Mouse (Mus musculus) forebrain, embryonic 11.5 days (tissue): ENCODE results near the gene Selplg. TPM values are rescaled to one million over a fixed set of nuclear protein-coding genes. Genes with fewer than 3 reads are reported as not detected.

Experiments used
- ATAC-seq: fragments of 200-750 bp; cut with Nextera tagmentation; replicated peaks from 2 replicates; pipeline ENCODE4 v1.8.0; 2017; ENCODE audit warnings: moderate TSS enrichment; ENCODE audit not compliant: low FRiP score
- DNase-seq: peaks from one replicate; pipeline ENCODE4 v3.0.0-alpha.2; 2017; ENCODE audit warnings: low spot score
- H3K27ac ChIP-seq: fragments of 300-500 bp; sonication (generic); 2 replicates; pipeline ENCODE4 v1.5.1; 2014; ENCODE audit warnings: low read depth, low read length
- H3K27me3 ChIP-seq: fragments of 300-500 bp; sonication (generic); 2 replicates; pipeline ENCODE4 v1.6.1; 2014; ENCODE audit warnings: mild to moderate bottlenecking, low read length, mixed read lengths; ENCODE audit not compliant: control insufficient read depth, insufficient read depth
- H3K36me3 ChIP-seq: fragments of 300-500 bp; sonication (generic); 2 replicates; pipeline ENCODE4 v1.6.1; 2014; ENCODE audit warnings: mild to moderate bottlenecking, low read length, moderate library complexity, mixed read lengths; ENCODE audit not compliant: control insufficient read depth, insufficient read depth
- H3K4me1 ChIP-seq: fragments of 300-500 bp; sonication (generic); replicated peaks from 2 replicates; pipeline ENCODE4 v1.6.1; 2014; ENCODE audit warnings: low read length, mixed read lengths; ENCODE audit not compliant: control insufficient read depth, insufficient read depth
- H3K4me2 ChIP-seq: fragments of 300-500 bp; sonication (generic); 2 replicates; pipeline ENCODE4 v1.6.1; 2014; ENCODE audit warnings: low read depth, mild to moderate bottlenecking, low read length, moderate library complexity, mixed read lengths; ENCODE audit not compliant: severe bottlenecking
- H3K4me3 ChIP-seq: fragments of 300-500 bp; sonication (generic); 2 replicates; pipeline ENCODE4 v1.5.1; 2014; ENCODE audit warnings: low read depth, low read length
- H3K9ac ChIP-seq: fragments of 300-500 bp; sonication (generic); 2 replicates; pipeline ENCODE4 v1.6.1; 2014; ENCODE audit warnings: low read length
- H3K9me3 ChIP-seq: fragments of 300-500 bp; sonication (generic); 2 replicates; pipeline ENCODE4 v1.6.1; 2016; ENCODE audit warnings: low read length, mixed read lengths; ENCODE audit not compliant: control insufficient read depth
- WGBS: fragments of 180-500 bp; shearing (Covaris S2); extraction: QIAGEN DNeasy Blood & Tissue Kit; methylation state at CpG from one replicate; pipeline ENCODE4 v1.1.7; 2014; 5-methylcytosine and 5-hydroxymethylcytosine counted together
- polyA plus RNA-seq: library from polyadenylated mRNA; unstranded; fragments of >200 nt; fragmentation: Nextera tagmentation; extraction: Ambion mirVana; gene quantifications from 2 replicates; pipeline ENCODE4 v1.2.1, GENCODE M21; 2014

Gene Selplg
- polyA plus RNA-seq, 1 experiment from 2014 or later: 0.67 TPM

GRCm38 (mm10) chr5:113828481-113828880 is 4.0 kb downstream of the Selplg start:
- Histone ChIP-seq H3K27me3 (no peaks in the 10 kb centered on the region), H3K36me3 (no peaks in the 10 kb centered on the region), H3K4me3 (no peak overlapping the region), H3K9me3 (no peaks in the 10 kb centered on the region), H3K4me2 (no peak overlapping the region), H3K4me1 (no peaks in the 10 kb centered on the region), H3K27ac (no peak overlapping the region), H3K9ac (no peak overlapping the region)
- 60% methylated on average over 7 of the region's 7 CpGs for WGBS
- ATAC-seq (no peak), DNase-seq (no peak)

- H3K4me2 ChIP-seq: no peak overlapping the region
- DNase-seq (no peak), ATAC-seq (no peak)
- H3K4me3 ChIP-seq: no peak overlapping the region
- H3K27me3 ChIP-seq: no peaks in the 10 kb centered on the region
- H3K9ac ChIP-seq: no peak overlapping the region
- no peaks in the 10 kb centered on the region for H3K4me1 ChIP-seq
- no peaks in the 10 kb centered on the region for H3K36me3 ChIP-seq
- no peak overlapping the region for H3K27ac ChIP-seq
- WGBS: 66% methylated on average over 4 of the region's 4 CpGs
- H3K9me3 ChIP-seq: no peaks in the 10 kb centered on the region
These were observed 4.4 kb downstream of the Selplg start for GRCm38 (mm10) chr5:113827991-113828411.

GRCm38 (mm10) chr5:113826619-113827018 is 5.8 kb downstream of the Selplg start:
- no peaks in the 10 kb centered on the region for H3K4me1 ChIP-seq
- H3K9me3 ChIP-seq: no peaks in the 10 kb centered on the region
- no peak for ATAC-seq
- no peak overlapping the region for H3K4me2 ChIP-seq
- DNase-seq: no peak
- no peaks in the 10 kb centered on the region for H3K36me3 ChIP-seq
- H3K9ac ChIP-seq: no peak overlapping the region
- H3K27ac ChIP-seq: no peak overlapping the region
- H3K27me3 ChIP-seq: no peaks in the 10 kb centered on the region
- no peak overlapping the region for H3K4me3 ChIP-seq
- WGBS: 86% methylated on average over 4 of the region's 4 CpGs

- no peaks in the 10 kb centered on the region for H3K27me3 ChIP-seq
- 85% methylated on average over 7 of the region's 7 CpGs for WGBS
- H3K27ac ChIP-seq: no peak overlapping the region
- no peaks in the 10 kb centered on the region for H3K4me1 ChIP-seq
- no peak overlapping the region for H3K4me2 ChIP-seq
- H3K36me3 ChIP-seq: no peaks in the 10 kb centered on the region
- ATAC-seq (no peak), DNase-seq (no peak)
- no peak overlapping the region for H3K9ac ChIP-seq
- no peak overlapping the region for H3K4me3 ChIP-seq
- no peaks in the 10 kb centered on the region for H3K9me3 ChIP-seq
These were observed 6.9 kb downstream of the Selplg start for GRCm38 (mm10) chr5:113825558-113825957.

GRCm38 (mm10) chr5:113824228-113824627 is 8.2 kb downstream of the Selplg start:
- H3K9me3 ChIP-seq: no peaks in the 10 kb centered on the region
- H3K27ac ChIP-seq: no peak overlapping the region
- H3K27me3 ChIP-seq: no peaks in the 10 kb centered on the region
- H3K36me3 ChIP-seq: no peaks in the 10 kb centered on the region
- H3K9ac ChIP-seq: no peak overlapping the region
- DNase-seq (no peak), ATAC-seq (no peak)
- WGBS: 85% methylated on average over 4 of the region's 4 CpGs
- H3K4me3 ChIP-seq: no peak overlapping the region
- no peaks in the 10 kb centered on the region for H3K4me1 ChIP-seq
- H3K4me2 ChIP-seq: no peak overlapping the region

GRCm38 (mm10) chr5:113818572-113818971 is 13.9 kb downstream of the Selplg start:
- Histone ChIP-seq H3K36me3 (no peaks in the 10 kb centered on the region), H3K4me2 (no peak overlapping the region), H3K4me3 (no peak overlapping the region), H3K4me1 (peaks cover 3% of the 10 kb centered on the region; the same call in 1 of the 2 replicates), H3K27ac (no peak overlapping the region), H3K9ac (no peak overlapping the region), H3K9me3 (no peaks in the 10 kb centered on the region), H3K27me3 (no peaks in the 10 kb centered on the region)
- WGBS: 67% methylated on average over 14 of the region's 14 CpGs
- DNase-seq (no peak), ATAC-seq (no peak)

- DNase-seq (peak; percentile 94), ATAC-seq (no peak)
- Histone ChIP-seq H3K4me2 (no peak overlapping the region), H3K4me1 (peaks cover 3% of the 10 kb centered on the region; the same call in 1 of the 2 replicates), H3K36me3 (no peaks in the 10 kb centered on the region), H3K27me3 (no peaks in the 10 kb centered on the region), H3K4me3 (no peak overlapping the region), H3K27ac (no peak overlapping the region), H3K9me3 (no peaks in the 10 kb centered on the region; the same call in 1 of the 2 replicates), H3K9ac (peak overlapping the region; percentile 16; the same call in 1 of the 2 replicates)
- 13% methylated on average over 15 of the region's 15 CpGs for WGBS
These were observed 16.7 kb downstream of the Selplg start for GRCm38 (mm10) chr5:113815638-113816152.

- Histone ChIP-seq H3K27ac (no peak overlapping the region), H3K4me1 (peaks cover 3% of the 10 kb centered on the region; the same call in 1 of the 2 replicates), H3K9ac (no peak overlapping the region), H3K9me3 (no peaks in the 10 kb centered on the region; the same call in 1 of the 2 replicates), H3K36me3 (no peaks in the 10 kb centered on the region), H3K4me3 (no peak overlapping the region), H3K4me2 (no peak overlapping the region), H3K27me3 (no peaks in the 10 kb centered on the region)
- DNase-seq (no peak), ATAC-seq (no peak)
- WGBS: 53% methylated on average over 11 of the region's 11 CpGs
These were observed 17.4 kb downstream of the Selplg start for GRCm38 (mm10) chr5:113815041-113815389.
